Mouse (Mus musculus) kidney, embryonic 16.5 days (tissue): ENCODE data around the gene Adamts16. TPM values are rescaled to one million over a fixed set of nuclear protein-coding genes. Genes with fewer than 3 reads are reported as not detected.
"Not testable (repeated sequence)": the region's sequence is repeated elsewhere in the genome, so short reads cannot be mapped to it uniquely, and the experiment has no call there.

Source experiments
- ATAC-seq: fragments of 200-750 bp; cut with Nextera tagmentation; 2 replicates; pipeline ENCODE4 v1.8.0; 2017; ENCODE audit warnings: moderate TSS enrichment; ENCODE audit not compliant: low FRiP score, low TSS enrichment
- H3K27ac ChIP-seq: fragments of 300-500 bp; sonication (generic); 2 replicates; pipeline ENCODE4 v1.5.1; 2014; ENCODE audit warnings: low read length
- H3K27me3 ChIP-seq: fragments of 300-500 bp; sonication (generic); 2 replicates; pipeline ENCODE4 v1.6.1; 2014; ENCODE audit warnings: low read length, control low read depth, mixed read lengths; ENCODE audit not compliant: insufficient read depth
- H3K36me3 ChIP-seq: fragments of 300-500 bp; sonication (generic); 2 replicates; pipeline ENCODE4 v1.6.1; 2014; ENCODE audit warnings: low read length, control low read depth, mixed read lengths; ENCODE audit not compliant: insufficient read depth
- H3K4me1 ChIP-seq: fragments of 300-500 bp; sonication (generic); 2 replicates; pipeline ENCODE4 v1.6.1; 2014; ENCODE audit warnings: low read length, control low read depth, mixed read lengths; ENCODE audit not compliant: insufficient read depth
- H3K4me2 ChIP-seq: fragments of 300-500 bp; sonication (generic); replicated peaks from 2 replicates; pipeline ENCODE4 v1.6.1; 2014; ENCODE audit warnings: low read depth, low read length
- H3K4me3 ChIP-seq: fragments of 300-500 bp; sonication (generic); 2 replicates; pipeline ENCODE4 v1.5.1; 2014; ENCODE audit warnings: mild to moderate bottlenecking, low read length
- H3K9ac ChIP-seq: fragments of 300-500 bp; sonication (generic); replicated peaks from 2 replicates; pipeline ENCODE4 v1.6.1; 2014; ENCODE audit warnings: low read length
- H3K9me3 ChIP-seq: fragments of 300-500 bp; sonication (generic); 2 replicates; pipeline ENCODE4 v1.6.1; 2016; ENCODE audit warnings: low read length, control low read depth
- WGBS: fragments of 180-500 bp; shearing (Covaris S2); extraction: QIAGEN DNeasy Blood & Tissue Kit; methylation state at CpG from one replicate; pipeline ENCODE4 v1.1.7; 2014; 5-methylcytosine and 5-hydroxymethylcytosine counted together
- polyA plus RNA-seq: library from polyadenylated mRNA; unstranded; fragments of >200 nt; fragmentation: Nextera tagmentation; extraction: Ambion mirVana; gene quantifications from 2 replicates; pipeline ENCODE4 v1.2.1, GENCODE M21; 2015

Gene Adamts16
- polyA plus RNA-seq, 1 experiment from 2014 or later = 19.6 TPM

DNA sequence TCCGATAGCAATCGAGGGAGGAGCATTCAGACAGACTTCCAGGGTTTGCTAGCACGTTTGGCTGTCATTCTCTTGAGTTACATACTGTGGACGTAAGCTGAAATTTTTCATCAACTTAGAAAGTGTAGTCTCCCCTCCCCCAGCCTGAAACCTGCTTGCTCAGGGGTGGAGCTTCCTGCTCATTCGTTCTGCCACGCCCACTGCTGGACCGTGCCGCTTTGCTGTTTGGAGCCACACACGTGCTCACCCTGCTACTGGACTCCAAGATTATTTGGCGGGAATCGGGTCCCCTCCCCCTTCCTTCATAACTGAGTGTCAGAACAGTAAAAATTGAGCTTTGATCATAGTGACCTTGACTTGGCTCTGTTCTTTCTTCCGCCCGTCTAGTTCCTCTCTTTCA, 32.2 kb upstream of the Adamts16 start:
- not testable (repeated sequence) for H3K9me3 ChIP-seq, ATAC-seq, H3K27ac ChIP-seq, H3K27me3 ChIP-seq, H3K9ac ChIP-seq, H3K36me3 ChIP-seq, H3K4me3 ChIP-seq, H3K4me2 ChIP-seq
- 56% methylated on average over 13 of the region's 13 CpGs for WGBS
- H3K4me1 ChIP-seq = peaks cover 36% of the 10 kb centered on the region

DNA sequence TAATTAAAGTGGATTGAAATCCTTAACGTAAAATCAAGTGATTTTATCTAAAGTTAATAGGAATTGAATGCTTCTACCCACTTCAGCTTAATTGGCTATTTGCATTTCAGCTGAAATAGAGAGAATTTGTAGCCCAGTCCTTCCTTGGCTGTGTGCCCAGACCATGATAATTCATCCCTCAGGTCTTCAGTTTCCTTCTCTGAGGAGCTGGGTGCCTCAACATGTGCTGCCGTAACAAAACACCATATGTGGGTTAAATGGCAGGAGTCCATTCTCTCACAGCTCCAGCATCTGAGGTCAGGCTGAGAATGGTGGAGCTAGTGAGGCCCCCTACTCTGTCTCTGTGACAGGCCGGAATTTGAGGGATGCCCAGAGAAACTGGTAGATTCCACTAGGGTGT, 29.4 kb upstream of the Adamts16 start:
- H3K4me3 ChIP-seq = no peak overlapping the region
- H3K9ac ChIP-seq = no peak overlapping the region
- H3K36me3 ChIP-seq = no peaks in the 10 kb centered on the region
- no peaks in the 10 kb centered on the region for H3K9me3 ChIP-seq
- WGBS = 58% methylated on average over 3 of the region's 3 CpGs
- no peak overlapping the region for H3K4me2 ChIP-seq
- no peaks in the 10 kb centered on the region for H3K27me3 ChIP-seq
- H3K27ac ChIP-seq = peak overlapping the region; percentile 45; the same call in 1 of the 2 replicates
- ATAC-seq = no peak
- peaks cover 19% of the 10 kb centered on the region for H3K4me1 ChIP-seq

DNA sequence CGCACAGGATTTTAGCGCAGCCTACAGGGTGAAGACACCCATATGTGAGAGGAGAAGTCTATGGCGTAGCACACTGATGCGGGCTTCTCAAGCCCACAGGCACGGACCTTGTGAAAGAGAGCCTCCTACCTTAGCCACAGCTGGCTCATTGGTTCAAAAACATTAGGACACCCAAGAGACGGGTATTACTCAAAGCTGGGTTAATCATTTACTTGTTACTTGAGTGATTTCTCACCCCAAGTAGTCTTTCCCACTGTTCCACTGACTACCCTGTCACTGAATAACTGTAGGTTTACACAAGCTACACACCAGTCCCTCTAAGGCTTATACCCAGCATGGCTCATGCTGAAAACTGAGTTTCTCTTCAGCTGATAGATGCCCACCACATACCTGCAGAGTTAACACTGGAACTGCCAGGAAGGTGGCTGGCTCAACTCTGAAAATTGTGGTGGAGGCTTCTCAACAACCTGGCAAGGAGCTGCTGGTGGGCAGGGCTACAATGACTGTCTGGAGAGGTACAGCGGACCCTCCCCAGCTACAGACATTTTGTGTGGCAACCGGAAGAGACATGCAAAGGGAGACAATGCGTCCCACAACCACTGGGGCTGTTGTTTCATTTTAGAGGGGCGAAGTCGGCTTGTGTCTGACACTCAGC, 25.5 kb upstream of the Adamts16 start:
- no peak overlapping the region for H3K4me3 ChIP-seq
- peak; percentile 97 for ATAC-seq
- no peaks in the 10 kb centered on the region for H3K36me3 ChIP-seq
- no peak overlapping the region for H3K9ac ChIP-seq
- peaks cover 7% of the 10 kb centered on the region; the same call in 1 of the 2 replicates for H3K4me1 ChIP-seq
- H3K4me2 ChIP-seq = no peak overlapping the region
- no peaks in the 10 kb centered on the region for H3K27me3 ChIP-seq
- H3K27ac ChIP-seq = peak overlapping the region; percentile 88
- no peaks in the 10 kb centered on the region for H3K9me3 ChIP-seq
- 84% methylated on average over 11 of the region's 11 CpGs for WGBS

DNA sequence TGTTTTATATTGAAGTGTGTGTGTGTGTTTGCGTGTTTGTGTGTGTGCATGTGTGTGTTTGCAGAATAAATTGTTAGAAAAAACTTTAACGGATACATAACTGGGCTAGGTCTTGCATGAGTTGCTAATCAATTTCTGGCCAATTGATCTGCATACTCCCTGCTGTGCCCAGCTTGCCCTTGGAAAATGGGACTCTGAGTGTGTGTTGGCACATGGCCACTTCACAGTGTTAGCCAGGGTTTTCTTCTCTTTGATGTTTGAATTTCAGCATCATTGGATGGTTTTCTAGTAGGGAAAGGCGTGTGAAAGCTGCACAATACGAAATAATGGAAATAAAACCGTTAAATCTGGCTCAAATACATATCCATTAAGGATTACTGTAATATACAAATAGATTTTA, 24.3 kb upstream of the Adamts16 start:
- WGBS = 89% methylated on average over 5 of the region's 5 CpGs
- Histone ChIP-seq H3K9me3 (no peaks in the 10 kb centered on the region), H3K4me1 (0 out of 2 replicates have a peak, but pooled peaks cover 2% of the 10 kb centered on the region), H3K9ac (no peak overlapping the region), H3K4me3 (no peak overlapping the region), H3K27me3 (no peaks in the 10 kb centered on the region), H3K36me3 (no peaks in the 10 kb centered on the region), H3K4me2 (no peak overlapping the region), H3K27ac (no peak overlapping the region)
- no peak for ATAC-seq

DNA sequence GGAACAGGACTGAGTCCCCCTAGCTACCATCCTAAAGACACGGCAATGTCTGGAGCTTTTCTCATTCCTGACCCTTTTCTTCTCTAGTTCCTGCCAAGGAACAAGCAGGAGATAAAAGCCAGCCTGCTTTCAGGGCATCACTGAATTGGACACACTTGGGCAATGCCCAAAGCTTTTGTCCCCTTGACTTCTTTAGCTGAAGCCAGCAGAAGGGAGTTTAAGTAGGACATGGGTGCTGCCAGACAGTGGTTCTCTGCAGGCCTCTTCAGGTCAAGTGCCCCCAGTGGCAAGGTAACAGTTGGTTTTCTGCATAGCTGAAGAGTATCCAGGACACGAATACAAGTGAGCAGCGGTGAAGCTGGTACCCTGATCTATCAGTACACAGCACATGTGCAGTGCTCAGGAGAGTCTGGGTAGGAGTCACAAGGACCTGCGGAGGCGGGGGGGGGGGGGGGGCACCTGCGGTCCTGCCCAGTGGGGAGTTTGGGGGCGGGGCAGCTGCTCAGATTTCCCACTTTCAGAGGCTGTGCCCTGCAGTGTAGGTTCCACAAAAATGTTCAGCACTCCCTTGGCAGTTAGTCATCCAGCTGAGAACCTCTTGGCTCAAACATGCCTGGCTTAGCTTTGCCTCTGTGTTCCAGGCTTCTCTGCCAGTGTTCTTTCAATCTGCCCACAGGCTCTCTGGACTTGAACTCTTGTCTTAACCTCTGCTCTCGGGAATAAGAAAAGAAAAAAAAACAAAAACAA, 20.7 kb upstream of the Adamts16 start:
- no peak for ATAC-seq
- Histone ChIP-seq H3K4me1 (no peaks in the 10 kb centered on the region), H3K9ac (no peak overlapping the region), H3K9me3 (no peaks in the 10 kb centered on the region), H3K4me3 (no peak overlapping the region), H3K36me3 (no peaks in the 10 kb centered on the region), H3K27me3 (no peaks in the 10 kb centered on the region), H3K4me2 (no peak overlapping the region), H3K27ac (no peak overlapping the region)
- 59% methylated on average over 7 of the region's 8 CpGs for WGBS

DNA sequence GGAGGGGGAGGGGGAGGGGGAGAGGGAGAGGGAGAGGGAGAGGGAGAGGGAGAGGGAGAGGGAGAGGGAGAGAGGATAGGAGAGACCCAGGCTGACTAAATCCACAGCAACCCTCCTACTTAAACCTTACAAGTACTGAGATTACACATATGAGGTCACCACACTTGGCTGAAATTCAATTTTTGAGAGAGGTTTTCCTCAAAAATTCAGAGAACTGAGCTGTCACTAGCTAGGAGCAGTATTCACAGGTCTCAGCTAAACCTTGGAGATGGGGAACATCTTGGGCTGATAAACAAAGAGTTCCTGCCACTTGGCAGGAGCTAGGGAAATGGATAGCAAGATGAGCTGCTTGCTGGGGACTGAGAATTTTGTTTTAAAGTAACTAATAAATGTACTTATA, 12.0 kb upstream of the Adamts16 start:
- Histone ChIP-seq H3K27me3 (no peaks in the 10 kb centered on the region), H3K4me3 (no peak overlapping the region), H3K9me3 (no peaks in the 10 kb centered on the region), H3K9ac (no peak overlapping the region), H3K4me1 (no peaks in the 10 kb centered on the region), H3K36me3 (no peaks in the 10 kb centered on the region), H3K4me2 (no peak overlapping the region), H3K27ac (no peak overlapping the region)
- no peak for ATAC-seq

DNA sequence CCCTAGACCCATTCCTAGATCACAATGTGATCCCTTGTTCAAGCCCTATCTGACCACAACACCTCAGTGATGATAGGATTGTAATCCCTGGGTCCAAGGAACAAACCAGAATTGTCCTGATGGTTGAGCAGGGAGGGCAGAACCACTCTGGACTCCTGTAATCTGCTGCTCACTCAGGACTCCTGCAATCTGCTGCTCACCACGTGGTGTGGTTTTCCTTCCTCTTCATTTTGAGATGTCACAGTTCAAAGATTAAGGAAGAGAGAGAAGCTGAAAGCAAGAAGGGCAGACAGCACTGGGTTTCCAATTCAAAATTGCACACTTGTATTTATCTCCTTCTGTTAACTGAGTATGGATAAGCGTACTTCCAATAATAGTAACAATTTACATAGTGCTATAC, 5.3 kb upstream of the Adamts16 start:
- Histone ChIP-seq H3K9me3 (no peaks in the 10 kb centered on the region), H3K27me3 (peaks cover 6% of the 10 kb centered on the region; the same call in 1 of the 2 replicates), H3K27ac (no peak overlapping the region), H3K4me1 (peaks cover 3% of the 10 kb centered on the region; the same call in 1 of the 2 replicates), H3K9ac (no peak overlapping the region), H3K4me2 (no peak overlapping the region), H3K4me3 (no peak overlapping the region), H3K36me3 (no peaks in the 10 kb centered on the region)
- WGBS = 52% methylated on average over 2 of the region's 2 CpGs
- no peak for ATAC-seq

DNA sequence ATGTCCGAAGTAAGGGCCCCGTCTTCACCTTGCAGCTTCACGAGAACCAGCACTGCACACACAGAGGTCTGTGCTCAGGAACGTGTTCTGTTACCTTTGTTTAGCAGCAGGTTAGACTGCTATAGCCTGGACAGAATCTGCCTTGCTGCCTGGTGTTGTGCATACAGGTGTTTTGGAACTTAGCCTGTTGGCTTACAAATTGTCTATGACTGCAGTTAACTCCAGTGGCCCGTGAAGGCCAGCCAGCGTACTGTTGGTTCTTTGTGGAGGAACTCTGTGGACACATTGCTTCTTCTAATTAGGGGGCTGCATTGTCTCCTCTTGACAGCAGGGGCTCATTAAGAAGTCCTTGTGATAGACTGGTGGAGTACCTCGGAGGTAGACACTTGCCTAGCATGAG, 3.9 kb upstream of the Adamts16 start:
- Histone ChIP-seq H3K4me2 (no peak overlapping the region), H3K4me3 (no peak overlapping the region), H3K4me1 (peaks cover 3% of the 10 kb centered on the region; the same call in 1 of the 2 replicates), H3K27ac (0 out of 2 replicates have a peak overlapping the region, but pooled peaks have one; percentile 20), H3K36me3 (no peaks in the 10 kb centered on the region), H3K27me3 (peaks cover 12% of the 10 kb centered on the region; the same call in 1 of the 2 replicates), H3K9me3 (no peaks in the 10 kb centered on the region), H3K9ac (no peak overlapping the region)
- 63% methylated on average over 7 of the region's 7 CpGs for whole genome bisulfite sequencing
- no peak for ATAC-seq

DNA sequence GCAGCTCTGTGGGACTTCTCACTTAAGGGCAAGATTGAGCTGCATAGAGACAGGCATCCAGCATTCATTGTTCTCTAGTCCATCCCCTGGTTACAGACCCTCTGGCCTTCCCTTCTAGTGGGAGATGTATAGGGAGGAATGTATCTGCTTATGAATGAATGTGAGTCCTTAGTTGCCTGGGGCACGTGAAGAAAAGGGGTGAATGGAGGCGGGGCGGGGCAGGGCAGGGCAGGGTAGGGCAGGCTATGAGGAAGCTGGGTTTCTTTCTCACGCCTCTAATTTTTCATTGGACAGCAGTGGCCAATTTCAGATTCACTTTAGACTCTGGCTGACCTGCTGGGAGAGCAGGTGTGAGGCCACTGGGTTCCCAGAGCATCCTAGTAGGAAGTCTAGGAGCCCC, 515 bp upstream of the Adamts16 start:
- WGBS = 43% methylated on average over 4 of the region's 4 CpGs
- peaks cover 10% of the 10 kb centered on the region; the same call in 1 of the 2 replicates for H3K4me1 ChIP-seq
- H3K9ac ChIP-seq = no peak overlapping the region
- H3K27ac ChIP-seq = 0 out of 2 replicates have a peak overlapping the region, but pooled peaks have one; percentile 7
- peak overlapping the region; percentile 58; the same call in 1 of the 2 replicates for H3K4me3 ChIP-seq
- ATAC-seq = 0 out of 2 replicates have a peak, but pooled peaks have one; percentile 5
- no peaks in the 10 kb centered on the region for H3K36me3 ChIP-seq
- peak overlapping the region; percentile 54; the same call in 1 of the 2 replicates for H3K4me2 ChIP-seq
- no peaks in the 10 kb centered on the region for H3K9me3 ChIP-seq
- peaks cover 12% of the 10 kb centered on the region; the same call in 1 of the 2 replicates for H3K27me3 ChIP-seq

DNA sequence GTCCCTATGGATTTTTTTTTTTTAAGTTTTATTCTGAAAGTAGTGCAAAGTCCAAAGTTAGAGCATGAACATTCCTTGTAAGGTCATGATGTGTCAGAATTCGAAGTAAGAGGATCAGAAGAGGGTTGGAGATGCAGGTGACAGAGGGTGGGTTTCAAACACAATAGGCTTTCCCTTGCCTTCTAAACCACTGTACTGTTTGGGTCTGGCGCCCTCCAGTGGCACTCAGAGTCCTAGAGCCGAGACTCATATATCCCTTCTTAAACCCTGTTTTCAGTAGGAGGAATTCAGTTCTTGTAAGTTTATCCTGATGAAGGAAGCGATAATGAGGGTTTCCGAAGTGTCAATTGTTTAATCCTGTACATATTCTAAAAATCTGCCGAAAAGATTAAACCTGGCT, 1.4 kb downstream of the Adamts16 start:
- peaks cover 7% of the 10 kb centered on the region; the same call in 1 of the 2 replicates for H3K36me3 ChIP-seq
- peak overlapping the region; percentile 58 for H3K4me3 ChIP-seq
- WGBS = 9% methylated on average over 6 of the region's 6 CpGs
- peak; percentile 60; the same call in 1 of the 2 replicates for ATAC-seq
- H3K9ac ChIP-seq = peak overlapping the region; percentile 73
- peaks cover 12% of the 10 kb centered on the region; the same call in 1 of the 2 replicates for H3K27me3 ChIP-seq
- H3K27ac ChIP-seq = peak overlapping the region; percentile 43; the same call in 1 of the 2 replicates
- H3K4me2 ChIP-seq = peak overlapping the region; percentile 54
- peaks cover 18% of the 10 kb centered on the region for H3K4me1 ChIP-seq
- no peaks in the 10 kb centered on the region for H3K9me3 ChIP-seq
